Mouse (Mus musculus): ENCODE results near the gene Dnaaf1.

- TF ChIP-seq CTCF (IDR thresholded peaks at IDR 0.05; ENCODE audit: low read depth, low read length) (no peak), POLR2A (IDR thresholded peaks at IDR 0.05; ENCODE audit: borderline replicate concordance, low read depth, low read length) (no peak)
Observed at GRCm38 (mm10) chr8:119552967-119553366, 22.1 kb upstream of the Dnaaf1 start.
